Mouse (Mus musculus) liver, adult 2 months (tissue): ENCODE measurements around the gene Mis12. TPM values are rescaled to one million over a fixed set of nuclear protein-coding genes. Genes with fewer than 3 reads are reported as not detected.
A peak's percentile ranks its signal among the peaks of the same experiment; 100 is the strongest.

Source experiments
- DNase-seq: peaks from one replicate; pipeline ENCODE4 v3.0.0-alpha.2; 2011; ENCODE audit warnings: low read depth, low spot score; ENCODE audit errors: extremely low read depth
- H3K27ac ChIP-seq: fragments of 200-500 bp; replicated peaks from 2 replicates; pipeline ENCODE4 v1.5.1; 2012; ENCODE audit warnings: low read depth, mild to moderate bottlenecking, control low read depth, inconsistent platforms, low read length; ENCODE audit not compliant: insufficient read depth
- H3K27me3 ChIP-seq: fragments of 200-500 bp; 2 replicates; pipeline ENCODE4 v1.6.1; 2012; ENCODE audit warnings: mild to moderate bottlenecking, moderate library complexity, low read length, inconsistent platforms; ENCODE audit not compliant: control insufficient read depth, insufficient read depth
- H3K36me3 ChIP-seq: fragments of 200-500 bp; 2 replicates; pipeline ENCODE4 v1.6.1; 2012; ENCODE audit warnings: low read length, inconsistent platforms; ENCODE audit not compliant: control insufficient read depth, insufficient read depth
- H3K4me1 ChIP-seq: fragments of 200-500 bp; 2 replicates; pipeline ENCODE4 v1.6.1; 2011; ENCODE audit warnings: low read length; ENCODE audit not compliant: control insufficient read depth, insufficient read depth
- H3K4me3 ChIP-seq: fragments of 200-500 bp; 2 replicates; pipeline ENCODE4 v1.5.1; 2011; ENCODE audit warnings: low read depth, mild to moderate bottlenecking, control low read depth, low read length, moderate library complexity; ENCODE audit not compliant: insufficient read depth
- H3K79me2 ChIP-seq: fragments of 200-500 bp; 2 replicates; pipeline ENCODE4 v1.6.1; 2012; ENCODE audit warnings: inconsistent platforms, mild to moderate bottlenecking, low read length, moderate library complexity; ENCODE audit not compliant: control insufficient read depth, insufficient read depth
- H3K9ac ChIP-seq: fragments of 200-500 bp; 2 replicates; pipeline ENCODE4 v1.6.1; 2012; ENCODE audit warnings: low read depth, mild to moderate bottlenecking, control low read depth, inconsistent platforms, low read length
- CTCF ChIP-seq: fragments of 200-500 bp; IDR thresholded peaks from 2 replicates; pipeline ENCODE4 v1.5.1; 2011; ENCODE audit warnings: low read depth, low read length, control low read depth
- POLR2A ChIP-seq: fragments of 200-500 bp; IDR thresholded peaks from 2 replicates; pipeline ENCODE4 v1.6.1; 2011; ENCODE audit warnings: low read length, control low read depth; ENCODE audit not compliant: insufficient read depth; ENCODE audit errors: extremely low read depth
- WGBS: fragments of 180-500 bp; shearing (Covaris S2); methylation state at CpG from one replicate; pipeline ENCODE4 v1.1.7; 2018; 5-methylcytosine and 5-hydroxymethylcytosine counted together
- polyA plus RNA-seq: library from polyadenylated mRNA; depleted of rRNA; stranded (reverse); fragments of >200 nt; gene quantifications from 2 replicates; pipeline ENCODE4 v1.2.3, GENCODE M21; 2012; rRNA removed
- total RNA-seq: library from RNA; depleted of rRNA; stranded (reverse); fragments of >200 nt; gene quantifications from 2 replicates; pipeline ENCODE4 v1.2.3, GENCODE M21; 2014; rRNA removed

The Mis12 gene
- total RNA-seq (7.8 and 9.7 TPM in 2 replicates), polyA plus RNA-seq (2.7 and 3.0 TPM in 2 replicates)

DNA sequence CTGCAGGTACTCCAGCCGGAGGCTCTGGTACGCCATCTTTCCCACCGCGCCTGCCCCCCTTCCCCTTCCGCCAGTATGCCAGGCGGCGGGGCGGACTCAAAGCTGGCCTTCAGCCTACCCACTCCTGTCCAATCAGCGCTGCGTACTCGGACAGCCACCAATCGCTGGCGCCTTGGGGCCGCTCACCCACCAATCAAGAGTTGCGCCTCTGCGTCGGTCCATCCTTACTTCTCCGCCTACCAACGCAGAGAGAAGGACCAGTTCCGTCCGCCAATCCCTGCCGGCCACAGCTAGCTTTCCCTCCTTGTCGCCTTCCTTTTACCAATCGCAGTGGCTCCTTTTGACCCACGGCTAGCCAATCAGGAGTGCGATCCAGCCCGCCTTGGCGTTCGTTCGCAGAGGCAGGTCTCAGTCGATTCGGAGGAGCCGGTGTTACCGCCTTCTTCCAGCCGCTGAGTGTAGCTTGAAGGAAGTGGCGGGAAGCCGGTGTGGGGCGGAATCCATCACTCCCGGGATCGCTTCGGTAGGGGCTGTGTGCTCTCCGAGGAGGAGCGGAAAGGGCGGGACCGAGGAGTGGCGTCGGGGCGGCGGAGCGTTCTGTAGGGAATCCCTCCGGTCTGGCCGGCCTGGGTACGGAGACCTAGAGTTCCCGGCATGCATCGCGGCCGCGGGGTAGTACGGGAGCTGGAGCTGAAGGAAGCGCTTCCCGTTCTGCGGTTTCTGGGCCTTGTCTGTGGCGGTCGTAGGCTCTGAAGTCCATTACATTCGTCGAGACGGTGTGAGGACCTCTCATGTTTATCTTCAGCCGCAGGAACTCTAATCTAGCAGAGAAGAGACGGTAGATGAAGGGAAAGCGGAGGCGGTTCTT is at the start of gene Mis12, which contains the start of gene Derl2:
Mis12 (plus strand) TSS at position 411 of the 868 bp plus-strand sequence.
Derl2 (minus strand) TSS at position 641 of the 868 bp plus-strand sequence.
- peak within 1 kb of the TSS; percentile 84 for H3K9ac ChIP-seq
- peaks cover 5% of the 10 kb centered on the region for H3K36me3 ChIP-seq
- no peaks in the 10 kb centered on the region for H3K27me3 ChIP-seq
- H3K79me2 ChIP-seq, result peaks cover 19% of the 10 kb centered on the region; the same call in 1 of the 2 replicates
- peaks cover 30% of the 10 kb centered on the region for H3K4me1 ChIP-seq
- peak within 1 kb of the TSS; percentile 82 for H3K4me3 ChIP-seq
- DNase-seq, result peak; percentile 99
- WGBS, result under 1% methylated on average over 71 of the region's 71 CpGs
- H3K27ac ChIP-seq, result peak within 1 kb of the TSS; percentile 83
- TF ChIP-seq POLR2A (peak; percentile 79; the same call in 1 of the 2 replicates), CTCF (no peak)

DNA sequence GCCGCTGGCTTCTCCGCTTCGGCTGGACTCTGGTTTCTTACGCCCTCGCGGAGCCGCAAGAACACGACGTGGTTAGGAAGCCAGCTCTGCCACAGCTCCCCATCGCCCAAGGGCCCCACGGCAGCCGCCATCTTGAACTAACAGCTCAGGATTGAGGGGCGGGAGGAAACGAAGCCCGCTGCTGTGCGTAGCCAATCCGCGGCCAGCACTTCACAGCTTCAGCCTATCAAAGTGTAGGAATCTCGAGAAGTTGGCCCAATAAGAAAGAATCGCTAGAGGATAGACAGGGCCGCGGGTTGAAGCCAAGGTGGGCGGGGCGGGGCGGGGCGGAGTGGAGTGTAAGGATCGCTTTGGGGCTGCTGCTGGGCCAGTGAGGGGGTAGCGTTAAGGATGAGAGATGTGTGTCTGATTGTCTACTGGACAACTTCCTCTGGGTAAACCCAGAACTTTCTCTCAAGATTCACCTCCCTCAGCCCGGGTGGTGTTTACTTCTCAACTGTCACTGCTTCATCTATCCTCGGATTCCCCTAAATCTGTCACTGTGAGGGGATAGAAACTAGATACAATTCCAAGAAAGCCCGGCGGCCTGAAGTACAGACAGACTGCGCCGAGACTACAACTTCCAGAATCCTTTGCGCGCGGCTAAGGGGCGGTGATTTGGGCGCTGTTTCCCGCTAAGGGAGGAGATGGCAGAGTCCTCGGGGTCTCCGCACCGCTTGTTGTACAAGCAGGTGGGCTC is 49.4 kb upstream of the Mis12 start, which contains the start of the genes Nup88 and Rpain:
Nup88 (minus strand) TSS at position 153 of the 739 bp plus-strand sequence.
Rpain (plus strand) TSS at position 393 of the 739 bp plus-strand sequence.
- under 1% methylated on average over 43 of the region's 43 CpGs for WGBS
- peak within 1 kb of the TSS; percentile 79 for H3K27ac ChIP-seq
- peaks cover 13% of the 10 kb centered on the region for H3K4me1 ChIP-seq
- H3K27me3 ChIP-seq, result no peaks in the 10 kb centered on the region
- H3K36me3 ChIP-seq, result peaks cover 22% of the 10 kb centered on the region
- peak; percentile 94 for DNase-seq
- peak; percentile 80 for TF ChIP-seq POLR2A
- TF ChIP-seq CTCF, result no peak
- peaks cover 13% of the 10 kb centered on the region; the same call in 1 of the 2 replicates for H3K79me2 ChIP-seq
- peak within 1 kb of the TSS; percentile 84 for H3K9ac ChIP-seq
- peak within 1 kb of the TSS; percentile 97 for H3K4me3 ChIP-seq

DNA sequence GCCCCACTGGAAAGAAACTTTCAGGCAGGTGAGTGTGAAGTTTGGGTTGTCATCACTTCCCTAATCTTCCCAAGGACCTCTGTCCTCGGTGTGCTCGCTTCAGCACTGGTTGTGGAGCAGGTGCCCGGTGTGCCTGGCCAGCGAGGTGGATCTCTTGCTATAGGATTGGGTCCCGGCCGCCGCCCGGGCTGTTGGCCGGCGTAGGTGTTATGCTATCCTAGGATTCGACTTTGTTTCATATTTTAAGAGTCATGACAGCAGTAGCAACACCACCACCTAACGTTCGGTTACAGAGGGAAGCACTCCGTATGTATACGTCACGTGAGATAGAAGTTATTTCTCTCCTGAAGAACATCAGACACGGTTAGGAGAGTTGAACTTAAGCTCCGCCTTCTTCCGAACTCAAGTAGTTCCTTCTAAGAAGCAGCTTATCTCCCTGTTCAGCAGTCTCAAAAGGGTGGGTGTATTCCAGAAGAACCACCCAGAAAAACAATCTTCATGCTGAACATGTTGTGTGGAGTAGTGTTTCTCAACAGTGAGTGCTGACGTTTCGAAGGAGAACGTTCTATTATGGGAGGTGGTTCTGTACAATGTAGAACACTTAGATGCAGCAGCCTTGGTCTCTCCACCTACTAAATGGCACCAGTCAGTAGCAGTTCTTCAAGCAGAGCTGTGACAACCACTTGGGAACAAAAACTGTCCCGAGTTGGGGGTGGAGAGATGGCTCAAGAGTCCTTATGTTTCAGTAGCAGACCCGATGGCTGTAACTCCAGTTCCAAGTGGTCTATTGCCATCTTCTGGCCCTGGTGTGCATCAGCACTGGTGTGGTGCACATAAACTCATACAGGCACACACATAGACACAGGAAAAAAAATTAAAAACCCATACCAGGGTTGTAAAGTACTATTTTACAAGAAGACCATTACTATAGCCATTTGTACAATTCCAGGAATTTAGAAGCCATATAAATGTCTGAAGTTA is 48.6 kb upstream of the Mis12 start:
- peak overlapping the region; percentile 97 for H3K4me3 ChIP-seq
- H3K9ac ChIP-seq, result peak overlapping the region; percentile 84
- H3K27me3 ChIP-seq, result no peaks in the 10 kb centered on the region
- peak overlapping the region; percentile 79 for H3K27ac ChIP-seq
- 11% methylated on average over 24 of the region's 24 CpGs for WGBS
- TF ChIP-seq POLR2A (no peak), CTCF (peak; percentile 32; the same call in 1 of the 2 replicates)
- peaks cover 13% of the 10 kb centered on the region for H3K4me1 ChIP-seq
- DNase-seq, result peak; percentile 55
- peaks cover 21% of the 10 kb centered on the region for H3K36me3 ChIP-seq
- peaks cover 13% of the 10 kb centered on the region; the same call in 1 of the 2 replicates for H3K79me2 ChIP-seq

DNA sequence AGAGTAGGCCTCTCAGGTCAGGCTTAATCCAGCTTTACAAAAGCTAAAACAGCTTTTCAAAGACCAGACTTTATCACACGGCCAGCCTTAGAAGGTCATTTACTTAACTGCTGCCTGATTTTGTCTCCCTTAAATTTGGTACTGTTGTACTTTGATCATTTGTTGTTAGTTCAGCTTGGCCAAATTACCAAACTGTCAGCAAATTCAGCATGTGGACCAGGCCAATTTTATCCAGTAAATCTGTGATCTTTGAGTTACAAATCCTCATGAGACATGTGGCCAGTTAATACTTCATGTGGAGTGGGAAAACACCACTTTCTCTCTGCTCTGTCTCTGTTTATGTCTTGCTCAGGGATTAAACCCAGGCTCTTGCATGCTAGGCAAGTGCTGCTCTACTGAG is 46.8 kb upstream of the Mis12 start:
- Histone ChIP-seq H3K4me1 (peaks cover 13% of the 10 kb centered on the region), H3K27me3 (no peaks in the 10 kb centered on the region), H3K4me3 (no peak overlapping the region), H3K36me3 (peaks cover 27% of the 10 kb centered on the region), H3K9ac (no peak overlapping the region), H3K79me2 (peaks cover 13% of the 10 kb centered on the region; the same call in 1 of the 2 replicates), H3K27ac (peak overlapping the region; percentile 79)
- 16% methylated on average over 1 of the region's 1 CpGs for WGBS
- peak; percentile 96 for DNase-seq
- TF ChIP-seq POLR2A (no peak), CTCF (no peak)

DNA sequence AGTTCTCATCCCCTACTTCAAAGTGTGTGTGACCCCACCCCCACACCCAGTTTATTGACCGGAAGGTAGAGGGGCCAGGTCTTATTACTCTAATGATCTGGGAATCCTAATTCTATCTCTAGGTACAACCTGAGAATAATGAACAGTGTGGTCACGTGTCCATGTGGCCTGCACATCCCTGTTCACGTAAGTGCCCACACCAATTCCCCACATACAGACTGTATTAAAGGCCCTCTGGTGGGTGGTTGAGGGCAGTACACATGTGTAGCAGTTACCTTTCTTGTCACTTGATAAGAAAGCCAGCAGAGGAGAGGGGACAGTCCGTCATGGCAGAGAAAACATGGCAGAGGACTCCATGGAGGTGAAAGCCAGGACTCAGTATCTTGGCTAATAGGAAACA is 45.5 kb upstream of the Mis12 start:
- TF ChIP-seq CTCF (no peak), POLR2A (no peak)
- no peak overlapping the region for H3K4me3 ChIP-seq
- peaks cover 37% of the 10 kb centered on the region for H3K36me3 ChIP-seq
- 81% methylated on average over 4 of the region's 4 CpGs for WGBS
- peaks cover 11% of the 10 kb centered on the region for H3K4me1 ChIP-seq
- H3K27ac ChIP-seq, result no peak overlapping the region
- H3K27me3 ChIP-seq, result no peaks in the 10 kb centered on the region
- H3K79me2 ChIP-seq, result peaks cover 13% of the 10 kb centered on the region; the same call in 1 of the 2 replicates
- no peak overlapping the region for H3K9ac ChIP-seq
- no peak for DNase-seq
